Mouse (Mus musculus): ENCODE results near the gene Arfgap1. TPM values are rescaled to one million over a fixed set of nuclear protein-coding genes. Genes with fewer than 3 reads are reported as not detected.

Arfgap1 gene
- polyA plus RNA-seq, 2 experiments, result 102 to 161 TPM

DNA sequence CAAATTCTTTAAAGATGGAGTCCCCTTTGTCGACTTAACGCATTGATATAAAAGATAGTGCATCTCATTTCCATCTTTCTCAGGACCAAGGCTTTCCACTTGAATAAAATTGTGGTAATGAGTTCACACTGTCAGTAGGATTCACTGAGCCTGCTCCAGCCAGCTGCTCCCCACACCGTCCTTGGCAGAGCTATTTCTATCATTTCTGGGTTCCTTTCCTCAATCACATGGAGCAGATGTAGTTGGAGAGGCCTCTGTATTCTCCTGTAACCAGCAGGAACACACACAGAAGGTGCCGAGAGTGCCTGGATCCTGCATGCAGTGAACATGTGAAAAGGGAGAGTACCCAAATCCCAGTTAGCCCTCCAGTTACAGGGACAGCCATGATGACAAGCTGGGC is 23.3 kb downstream of the Arfgap1 start:
- whole genome bisulfite sequencing, result 68% methylated on average over 4 of the region's 4 CpGs
- Histone ChIP-seq H3K4me1 (ENCODE audit: control insufficient read depth, insufficient read depth, low read length) (no peaks in the 10 kb centered on the region), H3K4me3 (replicated peaks; ENCODE audit: low read length) (no peak overlapping the region), H3K27me3 (ENCODE audit: control insufficient read depth, insufficient read depth, low read length) (no peaks in the 10 kb centered on the region), H3K4me2 (replicated peaks; ENCODE audit: low read depth, low read length, severe bottlenecking) (no peak overlapping the region), H3K9ac (ENCODE audit: low read depth, low read length, severe bottlenecking) (no peak overlapping the region), H3K36me3 (ENCODE audit: control insufficient read depth, insufficient read depth, low read length) (no peaks in the 10 kb centered on the region), H3K9me3 (ENCODE audit: control insufficient read depth, low read length) (no peaks in the 10 kb centered on the region), H3K27ac (replicated peaks; ENCODE audit: low read depth, low read length) (no peak overlapping the region)
- TF ChIP-seq POLR2A (IDR thresholded peaks at IDR 0.05; ENCODE audit: borderline replicate concordance, extremely low read depth, insufficient read depth, insufficient read length), result no peak
- no peak for DNase-seq (ENCODE audit: low spot score)
- ATAC-seq (ENCODE audit: low FRiP score, low read depth), result no peak

GRCm38 (mm10) chr2:180994360-180994759 is 27.3 kb downstream of the Arfgap1 start:
- DNase-seq (ENCODE audit: low spot score), result no peak
- no peak overlapping the region for H3K27ac ChIP-seq (replicated peaks; ENCODE audit: low read depth, low read length)
- 69% methylated on average over 2 of the region's 2 CpGs for WGBS
- no peaks in the 10 kb centered on the region for H3K4me1 ChIP-seq (ENCODE audit: control insufficient read depth, insufficient read depth, low read length)
- H3K9me3 ChIP-seq (ENCODE audit: control insufficient read depth, low read length), result no peaks in the 10 kb centered on the region
- ATAC-seq (ENCODE audit: low FRiP score, low read depth), result no peak
- H3K9ac ChIP-seq (ENCODE audit: low read depth, low read length, severe bottlenecking), result no peak overlapping the region
- H3K36me3 ChIP-seq (ENCODE audit: control insufficient read depth, insufficient read depth, low read length), result no peaks in the 10 kb centered on the region
- no peak for TF ChIP-seq POLR2A (IDR thresholded peaks at IDR 0.05; ENCODE audit: borderline replicate concordance, extremely low read depth, insufficient read depth, insufficient read length)
- H3K27me3 ChIP-seq (ENCODE audit: control insufficient read depth, insufficient read depth, low read length), result no peaks in the 10 kb centered on the region
- H3K4me3 ChIP-seq (replicated peaks; ENCODE audit: low read length), result no peak overlapping the region
- H3K4me2 ChIP-seq (replicated peaks; ENCODE audit: low read depth, low read length, severe bottlenecking), result no peak overlapping the region

DNA sequence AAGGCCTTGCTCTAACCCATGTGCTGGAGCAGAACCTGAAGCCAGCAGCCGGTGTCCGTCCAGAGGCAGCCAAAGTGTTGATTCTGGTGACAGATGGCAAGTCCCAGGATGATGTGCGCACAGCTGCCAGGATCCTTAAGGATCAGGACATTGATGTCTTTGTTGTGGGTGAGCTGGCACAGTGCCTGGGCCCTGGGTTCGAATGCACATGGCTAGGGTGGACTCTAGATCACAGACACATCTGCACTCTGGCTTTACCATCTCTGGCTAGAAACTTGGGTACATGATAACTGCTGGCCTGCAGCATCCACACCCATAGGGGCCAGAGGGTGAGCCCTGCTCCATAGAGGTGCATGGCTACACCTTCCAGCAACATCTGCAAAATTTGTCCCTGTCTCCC is 28.4 kb downstream of the Arfgap1 start:
- H3K4me1 ChIP-seq (ENCODE audit: control insufficient read depth, insufficient read depth, low read length), result no peaks in the 10 kb centered on the region
- no peak for DNase-seq (ENCODE audit: low spot score)
- no peak overlapping the region for H3K4me2 ChIP-seq (replicated peaks; ENCODE audit: low read depth, low read length, severe bottlenecking)
- H3K27me3 ChIP-seq (ENCODE audit: control insufficient read depth, insufficient read depth, low read length), result no peaks in the 10 kb centered on the region
- TF ChIP-seq POLR2A (IDR thresholded peaks at IDR 0.05; ENCODE audit: borderline replicate concordance, extremely low read depth, insufficient read depth, insufficient read length), result no peak
- H3K27ac ChIP-seq (replicated peaks; ENCODE audit: low read depth, low read length), result no peak overlapping the region
- H3K36me3 ChIP-seq (ENCODE audit: control insufficient read depth, insufficient read depth, low read length), result no peaks in the 10 kb centered on the region
- H3K4me3 ChIP-seq (replicated peaks; ENCODE audit: low read length), result no peak overlapping the region
- ATAC-seq (ENCODE audit: low FRiP score, low read depth), result no peak
- H3K9ac ChIP-seq (ENCODE audit: low read depth, low read length, severe bottlenecking), result no peak overlapping the region
- H3K9me3 ChIP-seq (ENCODE audit: control insufficient read depth, low read length), result no peaks in the 10 kb centered on the region
- 77% methylated on average over 4 of the region's 4 CpGs for WGBS

DNA sequence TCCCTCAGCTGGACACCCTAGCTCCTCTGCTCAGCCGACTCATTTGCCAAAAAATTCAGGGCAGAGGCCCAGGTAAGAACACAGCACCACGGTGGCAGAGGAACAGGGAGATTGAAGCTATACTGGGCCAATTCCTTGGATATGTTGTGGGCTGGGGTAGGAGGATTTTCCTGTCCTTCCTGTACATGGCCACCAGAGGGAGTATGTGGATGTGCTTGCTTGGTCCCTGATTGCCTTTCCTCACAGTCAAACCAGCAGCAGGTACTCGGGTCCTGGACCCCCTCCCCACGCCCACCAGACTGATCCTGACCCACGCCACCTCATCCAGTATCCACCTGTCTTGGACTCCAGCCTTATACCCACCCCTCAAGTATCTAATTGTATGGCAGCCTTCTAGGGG is 29.4 kb downstream of the Arfgap1 start:
- Histone ChIP-seq H3K4me1 (ENCODE audit: control insufficient read depth, insufficient read depth, low read length) (no peaks in the 10 kb centered on the region), H3K9ac (ENCODE audit: low read depth, low read length, severe bottlenecking) (no peak overlapping the region), H3K4me3 (replicated peaks; ENCODE audit: low read length) (no peak overlapping the region), H3K27me3 (ENCODE audit: control insufficient read depth, insufficient read depth, low read length) (no peaks in the 10 kb centered on the region), H3K27ac (replicated peaks; ENCODE audit: low read depth, low read length) (no peak overlapping the region), H3K4me2 (replicated peaks; ENCODE audit: low read depth, low read length, severe bottlenecking) (no peak overlapping the region), H3K9me3 (ENCODE audit: control insufficient read depth, low read length) (no peaks in the 10 kb centered on the region), H3K36me3 (ENCODE audit: control insufficient read depth, insufficient read depth, low read length) (no peaks in the 10 kb centered on the region)
- DNase-seq (ENCODE audit: low spot score) (peak; percentile 58), ATAC-seq (ENCODE audit: low FRiP score, low read depth) (peak; percentile 39; the same call in 1 of the 2 replicates)
- 19% methylated on average over 5 of the region's 5 CpGs for WGBS
- TF ChIP-seq POLR2A (IDR thresholded peaks at IDR 0.05; ENCODE audit: borderline replicate concordance, extremely low read depth, insufficient read depth, insufficient read length), result no peak

DNA sequence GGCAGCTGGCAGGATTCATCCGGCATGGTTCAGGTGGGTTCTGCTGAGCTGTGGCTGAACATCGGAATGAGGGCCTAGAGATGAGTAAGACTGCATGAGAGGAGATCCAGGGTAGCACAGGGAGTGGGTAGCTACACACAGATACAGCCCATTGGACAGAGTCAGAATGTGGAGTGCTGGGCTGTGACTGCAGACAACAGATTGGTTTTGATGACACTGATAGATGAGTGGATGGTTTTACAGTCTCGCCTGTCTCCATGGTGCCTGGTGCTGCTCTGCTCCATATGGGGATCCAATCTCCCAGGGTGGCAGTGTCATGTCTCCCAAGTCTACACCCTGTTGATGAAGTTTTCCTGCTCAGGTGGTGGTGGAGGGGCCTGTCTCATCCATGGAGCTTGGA is 29.9 kb downstream of the Arfgap1 start:
- no peaks in the 10 kb centered on the region for H3K9me3 ChIP-seq (ENCODE audit: control insufficient read depth, low read length)
- H3K36me3 ChIP-seq (ENCODE audit: control insufficient read depth, insufficient read depth, low read length), result no peaks in the 10 kb centered on the region
- no peak overlapping the region for H3K4me2 ChIP-seq (replicated peaks; ENCODE audit: low read depth, low read length, severe bottlenecking)
- no peak for TF ChIP-seq POLR2A (IDR thresholded peaks at IDR 0.05; ENCODE audit: borderline replicate concordance, extremely low read depth, insufficient read depth, insufficient read length)
- DNase-seq (ENCODE audit: low spot score) (no peak), ATAC-seq (ENCODE audit: low FRiP score, low read depth) (no peak)
- WGBS, result 68% methylated on average over 3 of the region's 3 CpGs
- no peak overlapping the region for H3K4me3 ChIP-seq (replicated peaks; ENCODE audit: low read length)
- H3K27ac ChIP-seq (replicated peaks; ENCODE audit: low read depth, low read length), result no peak overlapping the region
- no peak overlapping the region for H3K9ac ChIP-seq (ENCODE audit: low read depth, low read length, severe bottlenecking)
- H3K4me1 ChIP-seq (ENCODE audit: control insufficient read depth, insufficient read depth, low read length), result no peaks in the 10 kb centered on the region
- no peaks in the 10 kb centered on the region for H3K27me3 ChIP-seq (ENCODE audit: control insufficient read depth, insufficient read depth, low read length)

- TF ChIP-seq POLR2A (IDR thresholded peaks at IDR 0.05; ENCODE audit: borderline replicate concordance, extremely low read depth, insufficient read depth, insufficient read length), result no peak
Measured at GRCm38 (mm10) chr2:181007054-181007453, 40.0 kb downstream of the Arfgap1 start.

More at GRCm38 (mm10) chr2:181007054-181007453, 40.0 kb downstream of the Arfgap1 start:
- 40% methylated on average over 4 of the region's 4 CpGs for WGBS
- ATAC-seq (ENCODE audit: low FRiP score, low read depth) (no peak), DNase-seq (ENCODE audit: low spot score) (no peak)
- Histone ChIP-seq H3K4me1 (ENCODE audit: control insufficient read depth, insufficient read depth, low read length) (no peaks in the 10 kb centered on the region), H3K9ac (ENCODE audit: low read depth, low read length, severe bottlenecking) (no peak overlapping the region), H3K9me3 (ENCODE audit: control insufficient read depth, low read length) (no peaks in the 10 kb centered on the region), H3K36me3 (ENCODE audit: control insufficient read depth, insufficient read depth, low read length) (no peaks in the 10 kb centered on the region), H3K27ac (replicated peaks; ENCODE audit: low read depth, low read length) (no peak overlapping the region), H3K27me3 (ENCODE audit: control insufficient read depth, insufficient read depth, low read length) (no peaks in the 10 kb centered on the region), H3K4me3 (replicated peaks; ENCODE audit: low read length) (no peak overlapping the region), H3K4me2 (replicated peaks; ENCODE audit: low read depth, low read length, severe bottlenecking) (no peak overlapping the region)

Measured in limb, embryonic 14.5 days (tissue).